Mouse (Mus musculus) gastrocnemius, adult 2 months (tissue): ENCODE measurements around the gene Maml3. TPM values are rescaled to one million over a fixed set of nuclear protein-coding genes. Genes with fewer than 3 reads are reported as not detected.

ENCODE experiments used
- DNase-seq: peaks from one replicate; pipeline ENCODE4 v3.0.0; 2022
- H3K27ac ChIP-seq: fragments of 200-600 bp; 2 replicates; pipeline ENCODE4 v1.8.1; 2022; ENCODE audit warnings: mild to moderate bottlenecking
- H3K4me3 ChIP-seq: fragments of 200-600 bp; 2 replicates; pipeline ENCODE4 v1.8.1; 2022; ENCODE audit warnings: mild to moderate bottlenecking, moderate library complexity
- CTCF ChIP-seq: fragments of 200-600 bp; IDR thresholded peaks from 2 replicates; pipeline ENCODE4 v1.8.1; 2022; ENCODE audit warnings: antibody characterized with exemption, mild to moderate bottlenecking, moderate library complexity
- intact Hi-C: fragments of 180-260 bp; cut with DNase I; formaldehyde crosslinking; loops from one replicate; pipeline ENCODE4 v1.15.1; 2025
- total RNA-seq, 2 experiments: library from RNA; stranded (reverse); gene quantifications; 2 replicates each; pipeline ENCODE4 v1.2.3; 2021

The Maml3 gene
- total RNA-seq, 2 experiments from 2014 or later: 2.0 to 2.5 TPM

GRCm38 (mm10) chr3:51654303-51655055, 450.4 kb downstream of the Maml3 start:
- DNase-seq: no peak
- Histone ChIP-seq H3K4me3 (no peak overlapping the region), H3K27ac (no peak overlapping the region)
- intact Hi-C loops: loop anchor here (5.0 kb wide), 1 partner anchor 588 kb away; no protein-coding TSS in a partner anchor
- TF ChIP-seq CTCF: no peak

GRCm38 (mm10) chr3:51652701-51653100, 452.2 kb downstream of the Maml3 start:
- Histone ChIP-seq H3K4me3 (peak overlapping the region; percentile 60), H3K27ac (peak overlapping the region; percentile 72)
- intact Hi-C loops: loop anchor here (1.0 to 5.0 kb wide), 2 partner anchors 141 to 590 kb away; no protein-coding TSS in a partner anchor
- TF ChIP-seq CTCF: no peak
- DNase-seq: peak; percentile 67

- peak overlapping the region; percentile 72 for H3K27ac ChIP-seq
- DNase-seq: peak; percentile 83
- H3K4me3 ChIP-seq: peak overlapping the region; percentile 60
- intact Hi-C loops: loop anchor here (1.0 to 5.0 kb wide), 2 partner anchors 141 to 590 kb away; no protein-coding TSS in a partner anchor
- peak; percentile 85 for TF ChIP-seq CTCF
These were observed 452.6 kb downstream of the Maml3 start for GRCm38 (mm10) chr3:51652292-51652691.

GRCm38 (mm10) chr3:51651149-51651548, 453.7 kb downstream of the Maml3 start:
- Histone ChIP-seq H3K4me3 (no peak overlapping the region), H3K27ac (no peak overlapping the region)
- intact Hi-C loops: loop anchor here (5.0 kb wide), 1 partner anchor 591 kb away; no protein-coding TSS in a partner anchor
- TF ChIP-seq CTCF: no peak
- DNase-seq: no peak

GRCm38 (mm10) chr3:51649986-51650385, 454.9 kb downstream of the Maml3 start:
- no peak overlapping the region for H3K4me3 ChIP-seq
- H3K27ac ChIP-seq: no peak overlapping the region; the same call in 1 of the 2 replicates
- intact Hi-C loops: loop anchor here (5.0 kb wide), 2 partner anchors 88 to 592 kb away; partner anchors contain the start of gene Setd7
- no peak for DNase-seq
- no peak for TF ChIP-seq CTCF

- H3K27ac ChIP-seq: no peak overlapping the region; the same call in 1 of the 2 replicates
- no peak for TF ChIP-seq CTCF
- no peak overlapping the region for H3K4me3 ChIP-seq
- DNase-seq: no peak
- intact Hi-C loops: loop anchor here (5.0 kb wide), 1 partner anchor 87 kb away; the partner anchor contains the start of gene Setd7
These were observed 455.4 kb downstream of the Maml3 start for GRCm38 (mm10) chr3:51649426-51649825.

GRCm38 (mm10) chr3:51648037-51648664, 456.7 kb downstream of the Maml3 start:
- TF ChIP-seq CTCF: peak; percentile 100; the same call in 1 of the 2 replicates
- Histone ChIP-seq H3K4me3 (peak overlapping the region; percentile 60), H3K27ac (peak overlapping the region; percentile 67)
- DNase-seq: peak; percentile 83
- intact Hi-C loops: loop anchor here (1.0 to 5.0 kb wide), 3 partner anchors 64 to 137 kb away; partner anchors contain the start of gene Setd7

GRCm38 (mm10) chr3:51647356-51647755, 457.5 kb downstream of the Maml3 start:
- intact Hi-C loops: loop anchor here (5.0 kb wide), 1 partner anchor 85 kb away; the partner anchor contains the start of gene Setd7
- no peak overlapping the region for H3K27ac ChIP-seq
- no peak for DNase-seq
- no peak for TF ChIP-seq CTCF
- H3K4me3 ChIP-seq: no peak overlapping the region

GRCm38 (mm10) chr3:51646301-51646700, 458.6 kb downstream of the Maml3 start:
- H3K4me3 ChIP-seq: no peak overlapping the region
- TF ChIP-seq CTCF: no peak
- H3K27ac ChIP-seq: no peak overlapping the region
- no peak for DNase-seq
- intact Hi-C loops: loop anchor here (5.0 kb wide), 1 partner anchor 84 kb away; the partner anchor contains the start of gene Setd7

- H3K4me3 ChIP-seq: no peak overlapping the region
- no peak for DNase-seq
- no peak overlapping the region for H3K27ac ChIP-seq
- intact Hi-C loops: loop anchor here (5.0 kb wide), 1 partner anchor 83 kb away; the partner anchor contains the start of gene Setd7
- TF ChIP-seq CTCF: no peak
These were observed 459.4 kb downstream of the Maml3 start for GRCm38 (mm10) chr3:51645484-51645883.

GRCm38 (mm10) chr3:51638260-51638659, 466.6 kb downstream of the Maml3 start:
- TF ChIP-seq CTCF: no peak

GRCm38 (mm10) chr3:51637326-51637725, 467.6 kb downstream of the Maml3 start:
- no peak for TF ChIP-seq CTCF
- H3K4me3 ChIP-seq: no peak overlapping the region
- DNase-seq: no peak
- intact Hi-C loops: no loop called here
- no peak overlapping the region for H3K27ac ChIP-seq

More at GRCm38 (mm10) chr3:51638260-51638659, 466.6 kb downstream of the Maml3 start:
- no peak for DNase-seq
- Histone ChIP-seq H3K4me3 (no peak overlapping the region), H3K27ac (no peak overlapping the region)
- intact Hi-C loops: no loop called here

- DNase-seq: no peak
- Histone ChIP-seq H3K27ac (peak overlapping the region; percentile 58), H3K4me3 (peak overlapping the region; percentile 58)
- TF ChIP-seq CTCF: no peak
- intact Hi-C loops: no loop called here
These were observed 468.2 kb downstream of the Maml3 start for GRCm38 (mm10) chr3:51636700-51637099.
